Mouse (Mus musculus) embryonic facial prominence, embryonic 13.5 days (tissue): ENCODE measurements around the gene Ccs. TPM values are rescaled to one million over a fixed set of nuclear protein-coding genes. Genes with fewer than 3 reads are reported as not detected.

Experiments used
- ATAC-seq: fragments of 200-750 bp; cut with Nextera tagmentation; 2 replicates; pipeline ENCODE4 v1.8.0; 2017; ENCODE audit warnings: low read depth; ENCODE audit not compliant: insufficient number of reproducible peaks, insufficient read depth, low FRiP score, low TSS enrichment
- H3K27ac ChIP-seq: fragments of 300-500 bp; sonication (generic); 2 replicates; pipeline ENCODE4 v1.5.1; 2015; ENCODE audit warnings: moderate library complexity, mild to moderate bottlenecking, inconsistent platforms
- H3K27me3 ChIP-seq: fragments of 300-500 bp; sonication (generic); 2 replicates; pipeline ENCODE4 v1.6.1; 2015; ENCODE audit warnings: mild to moderate bottlenecking, inconsistent platforms
- H3K36me3 ChIP-seq: fragments of 300-500 bp; sonication (generic); 2 replicates; pipeline ENCODE4 v1.6.1; 2015; ENCODE audit warnings: mild to moderate bottlenecking, inconsistent platforms
- H3K4me1 ChIP-seq: fragments of 300-500 bp; sonication (generic); 2 replicates; pipeline ENCODE4 v1.6.1; 2015; ENCODE audit warnings: inconsistent platforms
- H3K4me2 ChIP-seq: fragments of 300-500 bp; sonication (generic); 2 replicates; pipeline ENCODE4 v1.6.1; 2015; ENCODE audit warnings: moderate library complexity, mild to moderate bottlenecking, inconsistent platforms
- H3K4me3 ChIP-seq: fragments of 300-500 bp; sonication (generic); 2 replicates; pipeline ENCODE4 v1.5.1; 2015; ENCODE audit warnings: mild to moderate bottlenecking, inconsistent platforms
- H3K9ac ChIP-seq: fragments of 300-500 bp; sonication (generic); 2 replicates; pipeline ENCODE4 v1.6.1; 2015; ENCODE audit warnings: mild to moderate bottlenecking, inconsistent platforms
- H3K9me3 ChIP-seq: fragments of 300-500 bp; sonication (generic); 2 replicates; pipeline ENCODE4 v1.6.1; 2016; ENCODE audit warnings: inconsistent platforms
- WGBS: fragments of 180-500 bp; shearing (Covaris S2); methylation state at CpG from one replicate; pipeline ENCODE4 v1.1.7; 2015; ENCODE audit warnings: mixed read lengths; 5-methylcytosine and 5-hydroxymethylcytosine counted together
- polyA plus RNA-seq: library from polyadenylated mRNA; unstranded; fragments of >200 nt; fragmentation: Nextera tagmentation; extraction: Ambion mirVana; gene quantifications from 2 replicates; pipeline ENCODE4 v1.2.1, GENCODE M21; 2015

The Ccs gene
- polyA plus RNA-seq, 1 experiment from 2014 or later = 60.9 TPM

DNA sequence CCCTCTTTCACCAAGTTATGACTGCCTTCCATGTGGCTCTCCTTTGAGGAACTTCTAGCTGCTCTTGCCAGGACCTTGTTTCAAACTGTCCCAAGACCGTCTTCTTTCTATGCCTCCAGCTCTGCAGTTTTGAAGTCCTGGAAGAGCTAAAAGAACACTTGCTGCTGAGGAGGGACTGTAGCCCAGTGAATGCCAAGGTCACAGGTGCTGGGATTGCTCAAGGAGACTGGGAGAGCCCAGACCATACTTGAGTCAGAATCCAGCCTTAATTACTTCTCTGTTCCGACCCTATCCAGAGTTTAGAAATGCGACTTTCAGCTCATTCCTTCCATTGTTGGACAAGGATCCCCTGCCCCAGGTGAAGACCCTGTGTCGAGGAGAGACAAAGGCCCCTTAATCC is 16.8 kb upstream of the Ccs start:
- H3K27ac ChIP-seq = no peak overlapping the region
- H3K36me3 ChIP-seq = peaks cover 8% of the 10 kb centered on the region
- 0 out of 2 replicates have a peak, but pooled peaks cover 2% of the 10 kb centered on the region for H3K27me3 ChIP-seq
- peak overlapping the region; percentile 57 for H3K4me3 ChIP-seq
- 70% methylated on average over 4 of the region's 4 CpGs for WGBS
- H3K4me2 ChIP-seq = peak overlapping the region; percentile 96
- H3K4me1 ChIP-seq = peaks cover 4% of the 10 kb centered on the region
- ATAC-seq = no peak
- H3K9ac ChIP-seq = peak overlapping the region; percentile 79; the same call in 1 of the 2 replicates
- H3K9me3 ChIP-seq = no peaks in the 10 kb centered on the region

DNA sequence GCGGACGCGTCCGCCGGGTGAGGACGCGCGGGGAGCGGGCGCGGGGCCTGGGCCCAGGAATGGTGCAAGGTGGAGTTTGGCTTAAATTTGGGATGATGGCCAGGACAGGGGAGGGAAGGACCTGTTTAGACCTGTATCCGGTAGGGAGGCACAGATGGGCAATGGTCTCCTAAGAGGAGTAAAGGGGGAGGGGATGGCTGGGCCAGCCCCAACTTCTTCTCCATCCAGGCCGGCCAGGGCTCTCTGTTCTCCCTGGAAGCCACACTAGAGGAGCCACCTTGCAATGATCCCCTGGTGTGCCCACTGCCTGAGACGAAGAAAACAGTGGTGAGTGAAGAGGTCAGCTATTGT is 16.3 kb upstream of the Ccs start:
- Histone ChIP-seq H3K9me3 (no peaks in the 10 kb centered on the region), H3K27me3 (0 out of 2 replicates have a peak, but pooled peaks cover 2% of the 10 kb centered on the region), H3K4me2 (peak overlapping the region; percentile 96), H3K27ac (no peak overlapping the region; the same call in 1 of the 2 replicates), H3K4me3 (peak overlapping the region; percentile 57), H3K36me3 (peaks cover 7% of the 10 kb centered on the region), H3K9ac (peak overlapping the region; percentile 79), H3K4me1 (peaks cover 4% of the 10 kb centered on the region)
- WGBS = 2% methylated on average over 14 of the region's 14 CpGs
- ATAC-seq = 0 out of 2 replicates have a peak, but pooled peaks have one; percentile 43

- Histone ChIP-seq H3K4me1 (peaks cover 4% of the 10 kb centered on the region), H3K27me3 (0 out of 2 replicates have a peak, but pooled peaks cover 2% of the 10 kb centered on the region), H3K36me3 (peaks cover 3% of the 10 kb centered on the region; the same call in 1 of the 2 replicates), H3K4me3 (peak within 1 kb of the TSS; percentile 57), H3K9ac (peak within 1 kb of the TSS; percentile 79), H3K27ac (no peak within 1 kb of the TSS; the same call in 1 of the 2 replicates), H3K9me3 (no peaks in the 10 kb centered on the region), H3K4me2 (peak within 1 kb of the TSS; percentile 96)
- 4% methylated on average over 41 of the region's 45 CpGs for WGBS
- ATAC-seq = peak; percentile 72; the same call in 1 of the 2 replicates
Measured at GRCm38 (mm10) chr19:4854552-4855469, 15.7 kb upstream of the Ccs start, which contains the start of gene Ctsf. Gene Ctsf (plus strand): TSS chr19:4855130.

DNA sequence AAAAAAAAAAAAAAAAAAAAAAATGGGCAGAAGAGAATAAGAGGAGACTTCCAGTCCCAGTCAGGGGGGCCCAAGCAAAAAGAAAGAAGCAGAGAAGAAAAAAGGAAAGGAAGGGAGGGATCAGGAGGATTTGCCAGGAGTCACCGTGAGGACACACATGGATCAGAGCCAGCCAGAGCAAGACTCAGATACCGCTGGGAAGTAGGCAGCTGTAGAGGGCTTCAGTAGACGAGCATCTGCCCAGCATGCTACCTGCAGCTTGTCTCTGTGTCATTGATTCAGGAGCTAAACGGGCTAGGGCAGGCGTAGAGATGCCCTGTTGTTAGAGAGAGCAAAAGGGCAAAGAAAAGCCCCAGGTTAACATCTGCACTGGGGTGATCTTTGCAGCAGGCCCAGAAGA is 11.1 kb upstream of the Ccs start:
- Histone ChIP-seq H3K9me3 (no peaks in the 10 kb centered on the region), H3K4me1 (peaks cover 4% of the 10 kb centered on the region), H3K27ac (no peak overlapping the region), H3K9ac (no peak overlapping the region), H3K4me3 (no peak overlapping the region), H3K36me3 (no peaks in the 10 kb centered on the region), H3K4me2 (no peak overlapping the region), H3K27me3 (no peaks in the 10 kb centered on the region; the same call in 1 of the 2 replicates)
- no peak for ATAC-seq
- WGBS = 41% methylated on average over 5 of the region's 5 CpGs

- Histone ChIP-seq H3K4me2 (no peak overlapping the region), H3K9me3 (no peaks in the 10 kb centered on the region), H3K36me3 (no peaks in the 10 kb centered on the region), H3K27ac (no peak overlapping the region), H3K4me3 (no peak overlapping the region), H3K27me3 (no peaks in the 10 kb centered on the region; the same call in 1 of the 2 replicates), H3K4me1 (peaks cover 4% of the 10 kb centered on the region), H3K9ac (no peak overlapping the region)
- 58% methylated on average over 4 of the region's 4 CpGs for WGBS
- ATAC-seq = no peak
Measured at GRCm38 (mm10) chr19:4849800-4850199, 10.7 kb upstream of the Ccs start.

GRCm38 (mm10) chr19:4847490-4847889 is 8.4 kb upstream of the Ccs start:
- H3K9ac ChIP-seq = no peak overlapping the region
- H3K4me3 ChIP-seq = no peak overlapping the region
- ATAC-seq = no peak
- WGBS = 35% methylated on average over 7 of the region's 7 CpGs
- H3K27ac ChIP-seq = no peak overlapping the region
- H3K4me2 ChIP-seq = no peak overlapping the region
- H3K4me1 ChIP-seq = no peaks in the 10 kb centered on the region
- no peaks in the 10 kb centered on the region for H3K36me3 ChIP-seq
- H3K9me3 ChIP-seq = no peaks in the 10 kb centered on the region
- peaks cover 3% of the 10 kb centered on the region; the same call in 1 of the 2 replicates for H3K27me3 ChIP-seq

DNA sequence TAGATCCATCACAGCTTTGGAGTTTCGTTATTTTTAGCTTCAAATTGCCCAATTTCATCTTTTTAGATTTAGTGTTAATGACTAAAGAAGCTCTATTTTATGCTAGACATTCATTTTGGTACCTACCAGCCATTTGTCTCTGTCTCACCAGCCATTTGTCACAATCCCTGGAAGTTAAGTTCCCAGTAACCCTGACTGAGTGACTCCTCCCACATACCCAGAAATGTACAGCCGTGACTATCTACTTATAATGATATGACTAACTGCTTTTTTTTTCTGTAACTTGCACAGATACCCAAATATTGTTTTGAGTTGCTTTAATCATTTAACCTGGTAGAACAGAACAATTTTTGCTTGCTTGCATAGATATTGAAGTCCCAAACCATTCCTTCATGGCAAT is 6.7 kb upstream of the Ccs start:
- no peak overlapping the region for H3K4me3 ChIP-seq
- no peaks in the 10 kb centered on the region for H3K4me1 ChIP-seq
- no peak overlapping the region for H3K9ac ChIP-seq
- H3K27ac ChIP-seq = no peak overlapping the region
- H3K9me3 ChIP-seq = no peaks in the 10 kb centered on the region
- H3K4me2 ChIP-seq = no peak overlapping the region
- no peak for ATAC-seq
- 63% methylated on average over 2 of the region's 2 CpGs for WGBS
- peaks cover 20% of the 10 kb centered on the region for H3K27me3 ChIP-seq
- H3K36me3 ChIP-seq = no peaks in the 10 kb centered on the region

GRCm38 (mm10) chr19:4842611-4843010 is 3.5 kb upstream of the Ccs start:
- H3K4me2 ChIP-seq = no peak overlapping the region
- 72% methylated on average over 2 of the region's 2 CpGs for WGBS
- H3K4me1 ChIP-seq = peaks cover 17% of the 10 kb centered on the region
- no peak overlapping the region for H3K4me3 ChIP-seq
- no peak for ATAC-seq
- H3K27me3 ChIP-seq = peaks cover 35% of the 10 kb centered on the region
- no peak overlapping the region for H3K9ac ChIP-seq
- no peak overlapping the region for H3K27ac ChIP-seq
- H3K36me3 ChIP-seq = no peaks in the 10 kb centered on the region
- H3K9me3 ChIP-seq = no peaks in the 10 kb centered on the region

DNA sequence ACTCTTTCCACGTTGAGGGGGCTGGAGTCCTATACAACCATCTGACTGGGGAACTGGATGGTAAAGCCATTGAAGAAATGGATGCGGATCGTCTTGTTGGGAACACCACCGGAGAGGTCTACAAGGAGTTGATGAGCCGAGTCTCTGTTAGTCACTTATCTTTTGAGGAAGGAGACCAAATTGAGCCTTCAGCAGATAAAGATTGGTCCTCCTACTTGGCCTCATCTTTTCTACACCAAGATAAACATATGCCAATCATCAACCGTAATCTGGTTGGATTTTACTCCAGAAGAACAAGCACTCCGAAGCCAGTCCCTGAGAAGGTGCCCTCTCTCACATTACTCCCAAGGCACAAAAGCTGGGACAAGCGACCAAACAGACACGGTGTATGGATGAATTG is 1.7 kb upstream of the Ccs start:
- Histone ChIP-seq H3K27ac (no peak overlapping the region), H3K4me1 (peaks cover 17% of the 10 kb centered on the region), H3K9ac (no peak overlapping the region), H3K36me3 (no peaks in the 10 kb centered on the region), H3K27me3 (peaks cover 35% of the 10 kb centered on the region), H3K4me2 (no peak overlapping the region), H3K9me3 (no peaks in the 10 kb centered on the region), H3K4me3 (no peak overlapping the region)
- WGBS = 81% methylated on average over 9 of the region's 9 CpGs
- no peak for ATAC-seq

DNA sequence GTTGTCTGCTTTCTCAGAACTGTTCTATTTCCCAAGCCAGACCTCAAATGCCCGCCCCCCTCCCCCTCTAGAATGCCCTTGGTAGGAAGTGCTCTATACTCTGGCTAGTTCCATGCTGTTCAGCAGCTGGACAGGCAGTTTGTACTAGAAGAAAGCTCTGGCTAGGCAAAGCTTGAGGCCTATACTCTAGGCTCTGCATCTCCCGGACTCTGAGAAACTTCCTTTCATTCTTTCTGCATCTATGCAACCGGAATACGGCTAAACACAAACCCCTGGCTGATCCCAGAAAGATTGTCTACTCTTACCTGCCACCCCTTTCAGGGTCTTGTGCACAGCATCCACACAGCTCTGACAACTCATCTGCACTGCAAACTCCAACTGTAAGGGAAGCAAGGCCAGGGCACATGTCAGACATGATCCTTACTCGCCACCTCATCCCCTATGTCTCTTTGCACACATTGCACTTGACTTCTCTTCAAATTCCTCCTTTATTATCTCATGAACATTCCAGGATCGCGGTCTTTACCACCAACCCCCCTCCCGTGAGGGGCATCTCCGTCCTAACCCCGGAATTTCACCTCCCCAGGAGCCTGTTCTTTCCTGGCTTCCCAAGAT is 499 bp downstream of the Ccs start:
- peaks cover 35% of the 10 kb centered on the region for H3K27me3 ChIP-seq
- 0 out of 2 replicates have a peak overlapping the region, but pooled peaks have one; percentile 12 for H3K27ac ChIP-seq
- peak overlapping the region; percentile 87 for H3K9ac ChIP-seq
- ATAC-seq = no peak
- H3K36me3 ChIP-seq = no peaks in the 10 kb centered on the region; the same call in 1 of the 2 replicates
- H3K9me3 ChIP-seq = no peaks in the 10 kb centered on the region
- H3K4me2 ChIP-seq = peak overlapping the region; percentile 94
- 30% methylated on average over 10 of the region's 10 CpGs for WGBS
- peaks cover 17% of the 10 kb centered on the region for H3K4me1 ChIP-seq
- H3K4me3 ChIP-seq = peak overlapping the region; percentile 68

- 90% methylated on average over 6 of the region's 6 CpGs for WGBS
- no peaks in the 10 kb centered on the region for H3K9me3 ChIP-seq
- no peak overlapping the region for H3K4me2 ChIP-seq
- peaks cover 17% of the 10 kb centered on the region for H3K4me1 ChIP-seq
- H3K9ac ChIP-seq = no peak overlapping the region
- H3K36me3 ChIP-seq = peaks cover 14% of the 10 kb centered on the region
- peaks cover 27% of the 10 kb centered on the region for H3K27me3 ChIP-seq
- no peak overlapping the region for H3K27ac ChIP-seq
- no peak overlapping the region for H3K4me3 ChIP-seq
- ATAC-seq = no peak
Measured at GRCm38 (mm10) chr19:4837049-4837448, 2.1 kb downstream of the Ccs start.
